Mouse (Mus musculus): ENCODE measurements around the gene Actg1. TPM values are rescaled to one million over a fixed set of nuclear protein-coding genes. Genes with fewer than 3 reads are reported as not detected.
"Not testable (repeated sequence)": the region's sequence is repeated elsewhere in the genome, so short reads cannot be mapped to it uniquely, and the experiment has no call there.

Gene Actg1
- polyA plus RNA-seq, 2 experiments from 2014 or later, result 2,904 to 3,852 TPM

- ATAC-seq, result no peak
Observed at GRCm38 (mm10) chr11:120360062-120360461, 11.7 kb upstream of the Actg1 start.

- ATAC-seq, result no peak
Observed at GRCm38 (mm10) chr11:120359391-120359790, 11.0 kb upstream of the Actg1 start.

GRCm38 (mm10) chr11:120357791-120358401 lies 9.6 kb upstream of the Actg1 start:
- no peak for ATAC-seq

- ATAC-seq, result no peak
Observed at GRCm38 (mm10) chr11:120356900-120357299, 8.6 kb upstream of the Actg1 start.

- no peak for ATAC-seq
Observed at GRCm38 (mm10) chr11:120356319-120356840, 8.0 kb upstream of the Actg1 start.

GRCm38 (mm10) chr11:120355277-120356039 lies 7.1 kb upstream of the Actg1 start:
- ATAC-seq, result no peak

- ATAC-seq, result no peak
Observed at GRCm38 (mm10) chr11:120354304-120355276, 6.2 kb upstream of the Actg1 start.

GRCm38 (mm10) chr11:120353500-120354303 lies 5.4 kb upstream of the Actg1 start:
- peak; percentile 73 for ATAC-seq

GRCm38 (mm10) chr11:120352571-120353290 lies 4.4 kb upstream of the Actg1 start:
- no peak for ATAC-seq

- not testable (repeated sequence) for ATAC-seq
Observed at GRCm38 (mm10) chr11:120352093-120352350, 3.7 kb upstream of the Actg1 start.

GRCm38 (mm10) chr11:120351250-120352092 lies 3.1 kb upstream of the Actg1 start:
- ATAC-seq, result no peak

GRCm38 (mm10) chr11:120350711-120351110 lies 2.4 kb upstream of the Actg1 start:
- no peak for ATAC-seq

- ATAC-seq, result peak; percentile 18
Observed at GRCm38 (mm10) chr11:120349986-120350702, 1.8 kb upstream of the Actg1 start.

GRCm38 (mm10) chr11:120349371-120349985 lies 1.1 kb upstream of the Actg1 start:
- no peak for ATAC-seq

- no peak for ATAC-seq
Observed at GRCm38 (mm10) chr11:120348684-120349370, 485 bp upstream of the Actg1 start.

GRCm38 (mm10) chr11:120347301-120347700 lies 1.0 kb downstream of the Actg1 start:
- no peak for ATAC-seq

- ATAC-seq, result not testable (repeated sequence)
Observed at GRCm38 (mm10) chr11:120346383-120347034, 1.8 kb downstream of the Actg1 start.

- no peak for ATAC-seq
Observed at GRCm38 (mm10) chr11:120345067-120345681, 3.2 kb downstream of the Actg1 start.
